8 mouse cellular contexts compared by ENCODE assay signal in the genomic region with DNA sequence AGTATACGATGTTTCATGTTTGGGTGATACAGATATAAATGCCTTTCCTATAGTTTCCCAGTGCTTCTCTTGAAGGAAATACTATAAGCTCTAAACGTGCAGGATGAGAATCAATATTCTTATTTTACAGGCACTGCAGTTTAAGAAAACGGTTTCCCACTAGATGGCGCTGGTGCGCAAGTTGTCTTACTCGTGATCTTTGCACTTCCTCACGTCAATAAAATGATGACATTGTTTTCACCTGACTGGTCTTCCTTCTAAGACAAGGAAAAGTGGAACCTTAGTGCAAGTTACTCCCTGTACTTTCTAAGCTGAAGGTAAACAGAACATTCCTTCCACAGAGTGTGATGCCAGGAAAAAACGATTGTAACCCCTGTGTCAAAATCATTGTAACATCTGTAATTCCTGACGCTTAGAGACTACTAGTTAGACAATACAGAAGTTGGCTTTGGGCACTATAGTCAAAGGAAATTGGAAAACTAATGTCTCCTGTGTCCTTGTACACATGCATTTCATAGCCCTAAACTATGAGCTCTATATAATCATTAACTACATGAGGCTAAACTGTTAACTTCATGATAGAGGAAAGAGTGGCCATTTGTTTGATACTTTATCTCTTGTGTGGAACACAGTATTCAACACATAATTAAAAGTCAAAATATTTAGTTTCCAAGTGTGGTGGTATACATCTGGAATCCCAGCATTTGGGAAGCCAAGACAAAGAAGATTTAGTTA.
A peak's percentile ranks its signal among the peaks of the same experiment; 100 is the strongest.
DNase-seq lines count a peak whose midpoint lies in the region.

No protein-coding gene starts in this region.

- peak; percentile 88 to 89 for DNase-seq in B cell, adult 2 months
- peak; percentile 83 for DNase-seq in ES-CJ7 (ENCODE audit: low read depth, low spot score)
- DNase-seq in c-Kit-positive CD71-positive TER-119-positive erythroid progenitor cells, embryonic 14.5 days (ENCODE audit: low spot score): peak; percentile 79
- DNase-seq in frontal cortex, postnatal 36 days (ENCODE audit: low spot score in 2 of 2): peak; percentile 77 to 84
- DNase-seq in kidney, postnatal 36 days: peak; percentile 82 to 94
- peak; percentile 67 to 75 for DNase-seq in lung, adult 18-20 months
- peak; percentile 31 for DNase-seq in right cerebral cortex, postnatal 25 days
- peak; percentile 83 for DNase-seq in urinary bladder, postnatal 25 days (ENCODE audit: low spot score)

Comparison
In these comparisons a context has a peak if more than half of its experiments do, and no peak if none do; other contexts are left out.
1. Peak in every context shown above with its lines: DNase-seq.
2. DNase-seq: peak in every context shown above with its lines; median percentile 88 in B cell, adult 2 months; 88 in kidney, postnatal 36 days; 83 in ES-CJ7; 83 in urinary bladder, postnatal 25 days; 80 in frontal cortex, postnatal 36 days; 79 in c-Kit-positive CD71-positive TER-119-positive erythroid progenitor cells, embryonic 14.5 days; 71 in lung, adult 18-20 months; 31 in right cerebral cortex, postnatal 25 days.